Mouse (Mus musculus) testis, adult 2 months (tissue): ENCODE results near the gene Dnajc13. TPM values are rescaled to one million over a fixed set of nuclear protein-coding genes. Genes with fewer than 3 reads are reported as not detected.

ENCODE experiments used
- H3K27ac ChIP-seq: fragments of 200-500 bp; 2 replicates; pipeline ENCODE4 v1.5.1; 2012; ENCODE audit warnings: low read depth, low read length; ENCODE audit not compliant: control insufficient read depth, insufficient read depth
- H3K27me3 ChIP-seq: fragments of 200-500 bp; 2 replicates; pipeline ENCODE4 v1.6.1; 2012; ENCODE audit warnings: mild to moderate bottlenecking, low read length, moderate library complexity; ENCODE audit not compliant: control insufficient read depth, insufficient read depth
- H3K36me3 ChIP-seq: fragments of 200-500 bp; 2 replicates; pipeline ENCODE4 v1.6.1; 2012; ENCODE audit warnings: mild to moderate bottlenecking, low read length; ENCODE audit not compliant: control insufficient read depth, insufficient read depth
- H3K4me1 ChIP-seq: fragments of 200-500 bp; 2 replicates; pipeline ENCODE4 v1.6.1; 2012; ENCODE audit warnings: low read length; ENCODE audit not compliant: control insufficient read depth, insufficient read depth
- H3K4me3 ChIP-seq: fragments of 200-500 bp; 2 replicates; pipeline ENCODE4 v1.5.1; 2012; ENCODE audit warnings: low read depth, mild to moderate bottlenecking, low read length, moderate library complexity, mixed read lengths; ENCODE audit not compliant: control insufficient read depth
- CTCF ChIP-seq: fragments of 200-500 bp; IDR thresholded peaks from 2 replicates; pipeline ENCODE4 v1.5.1; 2012; ENCODE audit warnings: low read depth, mild to moderate bottlenecking, inconsistent platforms, low read length, moderate library complexity; ENCODE audit not compliant: control insufficient read depth, insufficient read depth, insufficient replicate concordance
- POLR2A ChIP-seq: fragments of 200-500 bp; IDR thresholded peaks from 2 replicates; pipeline ENCODE4 v1.6.1; 2012; ENCODE audit warnings: low read depth, mild to moderate bottlenecking, inconsistent platforms, low read length, moderate library complexity; ENCODE audit not compliant: control insufficient read depth
- polyA plus RNA-seq: library from polyadenylated mRNA; depleted of rRNA; stranded (reverse); fragments of >200 nt; gene quantifications from 2 replicates; pipeline ENCODE4 v1.2.3, GENCODE M21; 2012

Gene Dnajc13
- polyA plus RNA-seq, 1 experiment, result 26.7 TPM

DNA sequence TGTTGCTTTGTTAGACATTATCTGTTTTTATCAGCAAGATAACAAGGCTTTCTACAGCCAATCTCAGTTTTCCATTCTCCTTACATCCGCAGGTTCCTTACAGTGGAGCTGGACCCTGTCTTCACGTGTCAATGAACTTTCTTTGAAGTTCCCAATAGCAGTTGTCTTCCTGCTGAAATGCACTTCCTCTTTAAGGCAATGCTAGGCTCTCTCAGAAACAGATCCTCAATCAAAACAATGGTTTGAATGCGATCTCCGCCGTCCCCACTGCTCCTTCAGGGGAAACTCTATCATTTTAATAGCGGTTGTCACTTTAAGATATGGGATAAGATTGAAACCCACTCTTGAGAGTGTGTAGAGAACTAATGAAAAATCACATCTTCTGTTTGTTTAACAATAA is 22.2 kb upstream of the Dnajc13 start:
- no peaks in the 10 kb centered on the region for H3K36me3 ChIP-seq
- H3K4me1 ChIP-seq, result no peaks in the 10 kb centered on the region
- no peak overlapping the region for H3K4me3 ChIP-seq
- TF ChIP-seq POLR2A (no peak), CTCF (no peak)
- no peak overlapping the region for H3K27ac ChIP-seq
- H3K27me3 ChIP-seq, result no peaks in the 10 kb centered on the region

DNA sequence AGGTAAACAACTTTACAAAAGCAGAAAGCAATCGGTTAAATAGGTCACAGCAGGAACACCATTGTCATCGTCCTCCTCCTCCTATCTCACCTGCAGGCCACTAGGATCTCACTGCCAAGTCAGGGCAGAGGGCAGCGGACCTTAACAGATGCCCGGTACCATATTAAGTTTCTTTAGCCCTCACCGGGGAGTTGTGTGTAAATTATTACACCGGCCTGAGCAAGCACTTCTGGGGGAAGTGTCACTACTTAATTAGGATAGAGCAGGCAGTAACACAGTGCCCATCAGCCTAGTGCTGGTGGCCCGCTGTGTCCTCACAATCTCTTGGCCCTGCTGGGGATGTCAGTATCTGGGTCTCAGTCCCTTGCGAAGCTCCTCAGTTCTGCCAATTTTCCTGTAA is 19.8 kb upstream of the Dnajc13 start:
- H3K27ac ChIP-seq, result no peak overlapping the region
- TF ChIP-seq CTCF, result no peak
- no peak for TF ChIP-seq POLR2A
- no peak overlapping the region for H3K4me3 ChIP-seq
- peaks cover 2% of the 10 kb centered on the region; the same call in 1 of the 2 replicates for H3K4me1 ChIP-seq
- no peaks in the 10 kb centered on the region for H3K27me3 ChIP-seq
- H3K36me3 ChIP-seq, result no peaks in the 10 kb centered on the region

DNA sequence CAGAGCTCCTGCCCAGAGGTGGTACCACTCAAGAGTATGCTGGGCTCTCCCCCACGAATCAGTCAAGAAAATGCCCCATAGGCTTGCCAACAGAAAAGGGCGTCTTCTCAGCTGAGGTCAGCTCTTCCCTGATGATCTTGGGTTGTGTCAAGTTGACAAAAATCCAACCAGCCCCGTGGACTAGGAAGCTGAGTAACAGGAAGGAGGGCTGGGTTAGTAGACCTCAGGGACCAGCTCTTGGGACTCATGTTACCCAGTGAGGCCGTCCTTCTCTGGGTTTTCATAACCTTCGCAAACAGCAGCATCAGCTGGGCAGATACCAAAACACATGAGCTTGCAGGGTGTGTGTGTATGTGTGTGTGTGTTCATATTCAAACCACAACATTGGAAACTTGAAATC is 19.0 kb upstream of the Dnajc13 start:
- TF ChIP-seq POLR2A, result no peak
- TF ChIP-seq CTCF, result no peak
- H3K36me3 ChIP-seq, result no peaks in the 10 kb centered on the region
- peaks cover 2% of the 10 kb centered on the region for H3K4me1 ChIP-seq
- H3K4me3 ChIP-seq, result peak overlapping the region; percentile 29
- no peak overlapping the region for H3K27ac ChIP-seq
- H3K27me3 ChIP-seq, result no peaks in the 10 kb centered on the region

DNA sequence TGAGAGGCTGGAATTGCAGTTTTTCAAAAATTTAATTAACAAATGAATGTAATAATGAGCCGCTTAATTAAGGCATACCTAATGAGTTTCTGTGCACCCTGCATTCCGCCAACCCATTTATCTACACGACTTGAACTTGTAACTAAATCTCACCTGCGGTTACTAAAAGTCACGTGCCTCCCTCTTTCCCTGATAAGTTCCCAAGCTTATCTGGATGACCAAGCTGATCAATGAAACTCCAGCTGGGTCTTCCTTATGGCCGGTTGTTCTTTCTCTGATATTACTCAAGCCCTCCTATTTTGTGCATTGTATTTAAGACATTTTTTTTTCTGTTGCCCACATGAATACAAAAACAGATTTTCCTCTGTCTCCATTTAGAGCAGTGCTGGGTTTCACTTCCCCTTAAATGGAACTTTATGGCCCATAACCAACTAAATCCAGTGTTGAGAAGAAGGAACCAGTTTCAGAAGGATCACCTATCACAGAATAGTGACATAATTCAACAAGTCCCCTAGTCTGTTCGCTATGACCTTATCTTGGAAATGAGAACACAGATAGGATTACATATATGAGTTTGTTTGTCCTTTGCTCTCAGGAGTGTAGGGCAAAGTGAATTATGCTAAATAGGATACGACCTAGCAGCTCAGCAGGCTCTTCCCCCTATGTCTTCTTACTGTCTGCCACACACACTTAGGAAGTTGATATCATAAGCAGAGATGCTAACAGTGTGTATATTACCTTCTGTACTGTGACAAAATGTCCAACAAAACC is 18.2 kb upstream of the Dnajc13 start:
- H3K4me1 ChIP-seq, result peaks cover 2% of the 10 kb centered on the region
- H3K27ac ChIP-seq, result no peak overlapping the region
- no peak overlapping the region for H3K4me3 ChIP-seq
- no peaks in the 10 kb centered on the region for H3K36me3 ChIP-seq
- H3K27me3 ChIP-seq, result no peaks in the 10 kb centered on the region
- no peak for TF ChIP-seq CTCF
- TF ChIP-seq POLR2A, result no peak

DNA sequence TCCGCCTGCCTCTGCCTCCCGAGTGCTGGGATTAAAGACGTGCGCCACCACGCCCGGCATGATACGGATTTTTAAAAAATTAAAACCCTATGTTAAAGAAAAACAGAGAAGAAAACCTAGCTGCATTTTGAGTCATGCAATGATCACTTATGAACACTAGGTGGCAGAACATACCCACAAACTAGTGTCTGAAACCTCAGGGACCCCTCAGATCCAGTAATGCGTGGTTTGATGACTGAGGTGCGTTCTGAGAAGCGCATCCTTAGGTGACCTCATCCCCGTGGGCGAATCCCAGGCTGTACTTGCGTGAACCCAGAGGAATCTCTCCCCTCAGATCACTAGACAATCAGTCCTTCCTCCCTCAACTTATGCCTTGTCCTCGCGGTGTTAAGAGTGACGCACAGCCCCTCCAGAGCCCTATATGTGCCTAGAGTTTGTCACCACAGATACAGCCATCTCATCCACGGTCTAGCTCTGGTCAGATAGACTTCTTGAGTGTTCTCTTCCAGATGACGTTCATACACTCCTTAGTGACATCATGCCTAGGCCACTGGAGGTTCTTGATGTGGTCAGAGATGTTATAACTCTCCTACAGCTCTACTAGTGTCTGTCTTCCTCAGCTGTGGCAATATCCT is 14.9 kb upstream of the Dnajc13 start:
- Histone ChIP-seq H3K36me3 (no peaks in the 10 kb centered on the region), H3K27ac (no peak overlapping the region), H3K4me3 (peak overlapping the region; percentile 65), H3K27me3 (no peaks in the 10 kb centered on the region), H3K4me1 (peaks cover 2% of the 10 kb centered on the region)
- TF ChIP-seq CTCF (peak; percentile 28; the same call in 1 of the 2 replicates), POLR2A (no peak; the same call in 1 of the 2 replicates)

DNA sequence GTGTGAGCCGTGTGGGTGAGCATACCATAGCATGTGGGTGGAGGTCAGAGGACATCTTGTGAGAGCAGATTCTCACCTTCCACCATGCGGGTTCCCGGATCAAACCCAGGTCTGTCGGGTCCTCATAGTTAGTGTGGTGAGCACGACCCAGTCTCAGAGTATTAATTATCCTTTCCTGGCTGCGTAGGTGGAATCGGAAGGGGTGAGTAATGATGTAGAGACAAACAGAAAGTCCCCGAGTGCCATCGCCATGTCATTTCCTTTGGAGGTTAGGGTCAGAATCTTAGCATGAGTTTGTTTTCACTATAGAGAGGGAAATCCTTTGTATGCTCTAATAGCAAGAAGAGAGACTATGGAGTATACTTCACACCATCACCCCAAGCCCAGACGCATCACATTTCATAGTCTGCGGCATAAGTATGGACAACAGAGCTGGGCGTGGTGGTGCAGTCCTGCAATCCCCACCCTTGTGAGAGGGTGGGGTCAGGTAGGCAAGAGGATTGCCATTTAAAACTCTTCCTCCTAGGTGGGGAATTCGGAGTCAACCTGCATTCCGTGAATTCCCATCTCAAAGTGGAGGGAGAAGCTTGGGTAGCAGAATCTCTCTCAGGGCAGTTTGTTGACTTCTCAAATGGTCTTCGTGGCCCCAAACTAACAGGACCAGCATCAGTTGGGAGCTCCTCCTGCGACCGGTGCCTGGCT is 12.5 kb upstream of the Dnajc13 start:
- Histone ChIP-seq H3K27ac (no peak overlapping the region), H3K4me3 (no peak overlapping the region), H3K27me3 (no peaks in the 10 kb centered on the region), H3K4me1 (peaks cover 2% of the 10 kb centered on the region), H3K36me3 (no peaks in the 10 kb centered on the region)
- TF ChIP-seq POLR2A (no peak), CTCF (no peak)

DNA sequence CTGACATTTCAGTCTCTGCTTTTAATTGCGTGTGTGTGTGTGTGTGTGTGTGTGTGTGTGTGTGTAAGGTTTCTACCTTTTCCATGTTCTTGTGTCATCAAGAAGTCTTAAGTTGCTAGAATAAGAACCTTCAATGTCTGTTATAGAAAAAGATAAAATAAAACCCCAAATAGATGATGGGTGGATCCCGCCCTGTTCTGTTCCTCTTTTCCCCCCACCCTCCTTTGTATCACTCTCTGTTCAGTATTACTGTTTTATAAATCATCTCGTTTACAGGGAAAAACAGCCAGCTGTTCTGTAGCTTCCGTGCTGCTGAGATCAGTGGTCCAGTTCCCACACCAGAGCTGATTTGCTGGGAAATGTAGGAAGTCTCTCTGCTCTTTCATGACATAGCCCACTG is 9.3 kb upstream of the Dnajc13 start:
- TF ChIP-seq CTCF (no peak), POLR2A (no peak)
- Histone ChIP-seq H3K27me3 (no peaks in the 10 kb centered on the region), H3K4me1 (no peaks in the 10 kb centered on the region; the same call in 1 of the 2 replicates)

More for the DNA sequence above, 9.3 kb upstream of the Dnajc13 start:
- Histone ChIP-seq H3K27ac (no peak overlapping the region), H3K36me3 (no peaks in the 10 kb centered on the region), H3K4me3 (no peak overlapping the region)
